Mouse (Mus musculus) embryonic facial prominence, embryonic 15.5 days (tissue): Measurements from ENCODE around the gene Dlx6. TPM values are rescaled to one million over a fixed set of nuclear protein-coding genes. Genes with fewer than 3 reads are reported as not detected.
A peak's percentile ranks its signal among the peaks of the same experiment; 100 is the strongest.

Experiments used
- ATAC-seq: fragments of 200-750 bp; cut with Nextera tagmentation; 2 replicates; pipeline ENCODE4 v1.8.0; 2017; ENCODE audit warnings: low read depth, moderate TSS enrichment; ENCODE audit not compliant: insufficient number of reproducible peaks, low FRiP score, low TSS enrichment
- H3K27ac ChIP-seq: fragments of 300-500 bp; sonication (generic); replicated peaks from 2 replicates; pipeline ENCODE4 v1.5.1; 2015; ENCODE audit warnings: mild to moderate bottlenecking, inconsistent platforms
- H3K27me3 ChIP-seq: fragments of 300-500 bp; sonication (generic); 2 replicates; pipeline ENCODE4 v1.6.1; 2015; ENCODE audit warnings: inconsistent platforms
- H3K36me3 ChIP-seq: fragments of 300-500 bp; sonication (generic); 2 replicates; pipeline ENCODE4 v1.6.1; 2015; ENCODE audit warnings: mild to moderate bottlenecking, inconsistent platforms
- H3K4me1 ChIP-seq: fragments of 300-500 bp; sonication (generic); 2 replicates; pipeline ENCODE4 v1.6.1; 2015; ENCODE audit warnings: inconsistent platforms
- H3K4me2 ChIP-seq: fragments of 300-500 bp; sonication (generic); replicated peaks from 2 replicates; pipeline ENCODE4 v1.6.1; 2015; ENCODE audit warnings: mild to moderate bottlenecking, inconsistent platforms
- H3K4me3 ChIP-seq: fragments of 300-500 bp; sonication (generic); replicated peaks from 2 replicates; pipeline ENCODE4 v1.5.1; 2015; ENCODE audit warnings: mild to moderate bottlenecking, inconsistent platforms
- H3K9ac ChIP-seq: fragments of 300-500 bp; sonication (generic); 2 replicates; pipeline ENCODE4 v1.6.1; 2015; ENCODE audit warnings: inconsistent platforms
- H3K9me3 ChIP-seq: fragments of 300-500 bp; sonication (generic); replicated peaks from 2 replicates; pipeline ENCODE4 v1.6.1; 2016; ENCODE audit warnings: inconsistent platforms
- WGBS: fragments of 180-500 bp; shearing (Covaris S2); methylation state at CpG from one replicate; pipeline ENCODE4 v1.1.7; 2015; 5-methylcytosine and 5-hydroxymethylcytosine counted together
- polyA plus RNA-seq: library from polyadenylated mRNA; unstranded; fragments of >200 nt; fragmentation: Nextera tagmentation; extraction: Ambion mirVana; gene quantifications from 2 replicates; pipeline ENCODE4 v1.2.1, GENCODE M21; 2015

Dlx6 gene
- polyA plus RNA-seq, 1 experiment from 2014 or later: 2.7 TPM

DNA sequence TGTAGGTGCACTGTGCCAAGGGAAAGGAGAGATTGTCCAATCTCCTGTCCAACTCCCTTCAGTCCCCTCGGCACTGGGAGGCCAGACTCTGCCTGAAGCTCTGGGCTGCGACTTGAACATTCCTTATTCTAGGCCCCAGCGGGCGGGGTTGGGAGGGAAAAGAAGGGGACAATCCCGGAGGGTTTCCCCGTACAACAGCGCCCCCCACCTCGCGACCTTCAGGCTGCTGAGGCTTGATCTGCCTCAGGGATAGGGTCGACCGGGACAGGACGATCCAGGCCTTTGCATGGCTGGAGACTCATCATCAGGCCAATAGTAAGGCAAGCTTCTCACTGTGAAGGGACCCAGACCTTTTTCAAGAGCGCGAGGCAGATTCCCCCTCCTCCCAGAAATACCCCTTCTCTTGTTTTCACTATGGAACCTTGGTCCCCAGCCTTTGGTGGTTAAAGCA, 15.7 kb downstream of the Dlx6 start:
- no peak for ATAC-seq
- Histone ChIP-seq H3K9ac (peak overlapping the region; percentile 9; the same call in 1 of the 2 replicates), H3K4me3 (peak overlapping the region; percentile 57), H3K9me3 (no peaks in the 10 kb centered on the region), H3K4me1 (peaks cover 47% of the 10 kb centered on the region), H3K27me3 (peaks cover 90% of the 10 kb centered on the region), H3K36me3 (no peaks in the 10 kb centered on the region), H3K4me2 (peak overlapping the region; percentile 80), H3K27ac (no peak overlapping the region; the same call in 1 of the 2 replicates)
- WGBS: 8% methylated on average over 14 of the region's 14 CpGs

- H3K9me3 ChIP-seq: no peaks in the 10 kb centered on the region
- peak overlapping the region; percentile 57 for H3K4me3 ChIP-seq
- H3K4me2 ChIP-seq: peak overlapping the region; percentile 80
- 0 out of 2 replicates have a peak overlapping the region, but pooled peaks have one; percentile 34 for H3K27ac ChIP-seq
- peaks cover 86% of the 10 kb centered on the region for H3K27me3 ChIP-seq
- H3K4me1 ChIP-seq: peaks cover 40% of the 10 kb centered on the region
- H3K9ac ChIP-seq: peak overlapping the region; percentile 56; the same call in 1 of the 2 replicates
- H3K36me3 ChIP-seq: no peaks in the 10 kb centered on the region
- 7% methylated on average over 44 of the region's 44 CpGs for WGBS
- ATAC-seq: no peak
Measured at GRCm38 (mm10) chr6:6879371-6880325, 16.5 kb downstream of the Dlx6 start.

DNA sequence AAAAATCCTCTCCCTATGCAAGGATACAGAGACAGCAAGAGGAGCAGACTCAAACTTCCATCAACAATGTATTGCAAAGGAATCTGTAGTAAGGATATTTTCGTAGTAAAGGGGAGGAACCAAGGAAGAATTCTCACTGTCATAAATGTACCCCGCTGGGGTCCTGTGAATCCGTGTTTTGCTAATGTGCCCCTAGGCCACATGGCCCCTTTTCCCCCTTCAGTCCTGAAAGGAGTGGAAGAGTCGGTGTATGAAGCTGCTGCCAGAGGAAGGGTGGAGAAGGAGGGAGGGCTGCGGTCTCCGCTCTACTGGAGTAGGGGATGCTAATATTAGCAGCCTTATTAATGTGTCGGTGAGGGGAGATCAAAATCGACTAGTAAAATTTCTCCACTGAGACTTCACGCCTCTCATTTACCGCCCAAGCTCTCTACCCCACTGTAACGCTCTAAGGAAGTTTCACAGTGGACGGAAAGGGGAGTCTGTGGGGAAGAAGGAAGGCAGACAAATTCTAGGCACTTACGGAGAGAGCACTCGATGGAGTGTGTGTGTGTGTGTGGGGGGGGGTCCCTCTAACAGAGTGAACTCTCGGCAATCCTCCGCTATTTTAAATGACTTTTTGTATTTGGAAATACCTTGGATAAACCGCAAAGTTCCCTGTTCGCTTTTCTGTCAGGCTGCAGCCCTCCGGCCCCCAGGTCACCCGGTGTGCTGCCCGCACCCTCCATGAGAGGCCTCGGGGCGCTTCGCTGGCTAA, 17.4 kb downstream of the Dlx6 start:
- no peak for ATAC-seq
- H3K9ac ChIP-seq: peak overlapping the region; percentile 56
- WGBS: 2% methylated on average over 24 of the region's 24 CpGs

DNA sequence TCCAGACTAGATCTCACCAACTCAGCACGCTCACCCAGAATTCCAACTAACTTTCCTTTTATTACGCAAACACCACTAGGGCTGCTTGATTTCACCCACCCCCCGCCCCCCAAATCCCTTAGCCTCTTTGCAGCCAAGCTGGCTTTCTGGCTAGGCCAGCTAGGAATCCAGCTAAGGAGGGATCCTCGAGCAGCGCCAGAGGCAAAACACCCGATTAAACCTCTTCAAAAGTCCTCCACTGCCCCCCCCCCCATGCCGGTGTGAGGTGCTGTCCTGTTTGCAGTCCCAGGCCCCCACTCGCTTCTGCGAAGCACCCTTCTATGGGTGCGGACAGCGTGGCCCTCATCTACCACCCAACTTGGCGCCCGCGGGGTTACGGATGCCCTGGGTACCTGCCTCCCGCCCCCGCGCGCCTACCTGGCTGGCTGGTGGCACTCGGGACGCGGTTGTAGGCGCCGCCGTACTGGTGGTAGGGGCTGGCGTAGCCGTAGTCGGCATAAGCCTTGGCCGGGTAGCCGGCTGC, 18.0 kb downstream of the Dlx6 start:
- peaks cover 78% of the 10 kb centered on the region for H3K27me3 ChIP-seq
- 0% methylated on average over 30 of the region's 30 CpGs for WGBS
- ATAC-seq: no peak
- H3K9me3 ChIP-seq: no peaks in the 10 kb centered on the region
- peak overlapping the region; percentile 57 for H3K4me3 ChIP-seq
- H3K9ac ChIP-seq: peak overlapping the region; percentile 56
- H3K27ac ChIP-seq: peak overlapping the region; percentile 87
- no peaks in the 10 kb centered on the region for H3K36me3 ChIP-seq
- peak overlapping the region; percentile 80 for H3K4me2 ChIP-seq
- H3K4me1 ChIP-seq: peaks cover 37% of the 10 kb centered on the region

More for the DNA sequence above, 17.4 kb downstream of the Dlx6 start:
- peaks cover 84% of the 10 kb centered on the region for H3K27me3 ChIP-seq
- H3K27ac ChIP-seq: peak overlapping the region; percentile 87
- H3K9me3 ChIP-seq: no peaks in the 10 kb centered on the region
- H3K4me1 ChIP-seq: peaks cover 37% of the 10 kb centered on the region
- H3K4me2 ChIP-seq: peak overlapping the region; percentile 80
- peak overlapping the region; percentile 57 for H3K4me3 ChIP-seq
- no peaks in the 10 kb centered on the region for H3K36me3 ChIP-seq

DNA sequence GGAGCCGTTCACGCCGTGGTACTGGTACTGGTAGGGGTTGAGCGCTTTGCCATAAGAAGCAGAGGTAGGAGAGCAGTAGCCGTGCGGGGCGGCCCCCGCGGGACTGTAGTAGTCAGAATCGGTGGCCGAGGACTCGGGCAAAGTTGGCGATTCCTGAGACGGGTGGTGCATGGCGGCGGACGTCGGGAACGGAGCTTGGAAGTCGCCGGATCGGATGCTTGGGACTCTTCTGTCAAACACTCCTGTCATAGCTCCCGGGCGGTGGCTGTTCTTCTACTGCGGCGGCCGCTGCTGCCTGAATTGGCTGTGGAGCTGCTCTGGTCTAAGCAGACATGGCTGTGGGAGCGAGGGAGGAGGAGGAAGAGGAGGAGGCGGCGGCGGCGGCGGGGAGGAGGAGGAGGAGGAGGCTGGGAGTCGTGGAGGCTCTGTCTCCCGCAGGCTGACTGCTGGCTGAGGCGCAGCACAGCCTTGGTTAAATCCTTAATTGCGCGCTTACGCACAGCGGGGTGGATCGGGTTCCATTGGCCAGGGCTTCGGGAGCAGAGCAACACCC, 18.6 kb downstream of the Dlx6 start, which contains the start of gene Dlx5:
Gene Dlx5, minus strand, starts transcription at position 448 of the 553 bp plus-strand sequence.
- peaks cover 73% of the 10 kb centered on the region for H3K27me3 ChIP-seq
- peak within 1 kb of the TSS; percentile 57 for H3K4me3 ChIP-seq
- H3K4me1 ChIP-seq: peaks cover 37% of the 10 kb centered on the region
- peak within 1 kb of the TSS; percentile 80 for H3K4me2 ChIP-seq
- peak; percentile 94 for ATAC-seq
- H3K27ac ChIP-seq: peak within 1 kb of the TSS; percentile 87
- H3K9me3 ChIP-seq: no peaks in the 10 kb centered on the region
- peak within 1 kb of the TSS; percentile 56 for H3K9ac ChIP-seq
- under 1% methylated on average over 42 of the region's 42 CpGs for WGBS
- H3K36me3 ChIP-seq: no peaks in the 10 kb centered on the region

- Histone ChIP-seq H3K9ac (no peak overlapping the region), H3K4me2 (peak overlapping the region; percentile 80), H3K36me3 (no peaks in the 10 kb centered on the region), H3K4me1 (peaks cover 37% of the 10 kb centered on the region), H3K27ac (peak overlapping the region; percentile 68), H3K4me3 (peak overlapping the region; percentile 57), H3K9me3 (no peaks in the 10 kb centered on the region), H3K27me3 (peaks cover 70% of the 10 kb centered on the region)
- peak; percentile 23; the same call in 1 of the 2 replicates for ATAC-seq
- WGBS: 14% methylated on average over 10 of the region's 11 CpGs
Measured at GRCm38 (mm10) chr6:6882266-6882797, 19.2 kb downstream of the Dlx6 start.

DNA sequence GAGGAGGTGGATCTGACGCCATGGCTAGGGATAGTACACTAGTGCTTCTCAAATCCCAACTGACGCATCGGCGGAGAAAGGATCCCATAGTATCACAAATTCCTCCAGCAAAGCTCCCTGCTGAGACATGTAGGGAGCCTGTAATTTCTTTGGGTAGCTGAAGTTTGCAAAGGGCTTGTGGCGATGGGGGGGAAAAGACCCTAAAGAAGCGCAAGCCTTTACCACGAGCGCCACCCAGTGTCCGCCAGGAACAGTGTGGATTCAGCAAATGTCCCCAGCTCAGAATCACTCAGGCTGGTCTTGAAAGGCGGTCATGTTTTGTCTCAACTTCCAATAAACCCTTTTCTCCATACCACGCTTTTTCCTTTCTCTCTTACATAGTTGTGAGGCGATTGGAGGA, 21.8 kb downstream of the Dlx6 start:
- Histone ChIP-seq H3K4me1 (peaks cover 18% of the 10 kb centered on the region), H3K27ac (no peak overlapping the region), H3K4me2 (0 out of 2 replicates have a peak overlapping the region, but pooled peaks have one; percentile 12), H3K9me3 (no peaks in the 10 kb centered on the region), H3K9ac (no peak overlapping the region), H3K36me3 (no peaks in the 10 kb centered on the region), H3K27me3 (peaks cover 55% of the 10 kb centered on the region), H3K4me3 (no peak overlapping the region)
- no peak; the same call in 1 of the 2 replicates for ATAC-seq
- 5% methylated on average over 12 of the region's 12 CpGs for WGBS

DNA sequence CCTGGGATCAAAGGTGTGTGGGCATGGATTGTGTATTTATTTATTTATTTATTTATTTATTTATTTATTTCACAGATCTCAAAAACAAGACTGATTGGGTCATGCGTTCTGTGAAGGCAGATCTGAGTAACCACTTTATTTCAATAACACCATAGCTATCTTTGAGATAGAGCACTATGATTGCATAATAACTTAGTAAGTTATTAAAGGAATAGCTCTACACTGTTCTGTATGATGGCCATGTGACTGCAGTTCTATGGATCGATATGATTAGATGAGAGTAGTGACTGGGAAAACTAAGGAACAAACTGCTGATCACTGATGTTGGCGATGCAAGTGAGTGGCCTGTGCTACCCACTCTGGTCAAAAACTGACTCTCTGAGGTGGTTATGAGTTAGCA, 23.1 kb downstream of the Dlx6 start:
- ATAC-seq: no peak
- H3K4me3 ChIP-seq: no peak overlapping the region
- no peaks in the 10 kb centered on the region for H3K36me3 ChIP-seq
- peaks cover 8% of the 10 kb centered on the region for H3K4me1 ChIP-seq
- no peaks in the 10 kb centered on the region for H3K9me3 ChIP-seq
- WGBS: 88% methylated on average over 3 of the region's 3 CpGs
- no peak overlapping the region for H3K9ac ChIP-seq
- no peak overlapping the region for H3K4me2 ChIP-seq
- H3K27ac ChIP-seq: no peak overlapping the region
- peaks cover 45% of the 10 kb centered on the region for H3K27me3 ChIP-seq

DNA sequence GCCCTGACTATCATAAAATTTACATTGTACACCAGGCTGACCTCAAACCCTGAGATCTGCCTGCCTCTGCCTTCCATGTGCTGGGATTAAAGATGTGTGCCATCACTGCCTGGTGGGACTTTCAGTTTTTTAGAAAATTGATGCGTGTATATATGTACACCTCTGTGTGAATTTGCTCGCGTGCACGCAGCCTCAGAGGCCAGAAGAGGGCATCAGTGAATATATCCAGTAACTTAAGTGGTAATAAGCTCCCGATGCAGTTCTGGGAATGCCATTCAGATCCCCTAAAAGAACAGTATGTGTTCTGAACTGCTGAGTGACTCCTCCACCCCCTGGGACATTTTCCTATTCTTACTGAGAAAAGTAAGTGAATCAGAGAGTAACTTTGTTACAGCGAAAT, 26.9 kb downstream of the Dlx6 start:
- Histone ChIP-seq H3K4me3 (no peak overlapping the region), H3K27me3 (peaks cover 15% of the 10 kb centered on the region)
- 67% methylated on average over 6 of the region's 6 CpGs for WGBS

GRCm38 (mm10) chr6:6909586-6909985, 46.5 kb downstream of the Dlx6 start:
- no peak for ATAC-seq
- H3K9me3 ChIP-seq: no peaks in the 10 kb centered on the region
- no peak overlapping the region for H3K4me3 ChIP-seq
- WGBS: 39% methylated on average over 8 of the region's 8 CpGs
- H3K4me2 ChIP-seq: no peak overlapping the region
- no peaks in the 10 kb centered on the region for H3K4me1 ChIP-seq
- no peak overlapping the region for H3K9ac ChIP-seq
- no peaks in the 10 kb centered on the region for H3K36me3 ChIP-seq
- no peak overlapping the region for H3K27ac ChIP-seq
- H3K27me3 ChIP-seq: no peaks in the 10 kb centered on the region

More for the DNA sequence above, 26.9 kb downstream of the Dlx6 start:
- no peak overlapping the region for H3K9ac ChIP-seq
- H3K27ac ChIP-seq: no peak overlapping the region
- H3K4me1 ChIP-seq: no peaks in the 10 kb centered on the region
- H3K4me2 ChIP-seq: no peak overlapping the region
- no peak for ATAC-seq
- no peaks in the 10 kb centered on the region for H3K9me3 ChIP-seq
- no peaks in the 10 kb centered on the region for H3K36me3 ChIP-seq
